Mouse (Mus musculus) left cerebral cortex, postnatal 25 days (tissue): ENCODE measurements around the gene Nrip1. TPM values are rescaled to one million over a fixed set of nuclear protein-coding genes. Genes with fewer than 3 reads are reported as not detected.
A peak's percentile ranks its signal among the peaks of the same experiment; 100 is the strongest.

ENCODE experiments used
- DNase-seq, 2 experiments: peaks; one replicate each; pipeline ENCODE4 v3.0.0; 2022; ENCODE audit warnings: low spot score in 2 of 2, mixed read lengths in 1 of 2
- intact Hi-C: fragments of 180-260 bp; cut with DNase I; formaldehyde crosslinking; loops from one replicate; pipeline ENCODE4 v1.15.1; 2025
- total RNA-seq, 2 experiments: library from RNA; stranded (reverse); gene quantifications; 2 replicates each; pipeline ENCODE4 v1.2.3; 2021

Gene Nrip1
- total RNA-seq, 2 experiments from 2014 or later, result 49.7 to 60.8 TPM

- intact Hi-C loops, result no loop called here
- no peak for DNase-seq
Observed at GRCm38 (mm10) chr16:76295322-76295721, 78.3 kb downstream of the Nrip1 start.

GRCm38 (mm10) chr16:76294550-76294949 is 79.1 kb downstream of the Nrip1 start:
- DNase-seq, result no peak
- intact Hi-C loops, result no loop called here

DNA sequence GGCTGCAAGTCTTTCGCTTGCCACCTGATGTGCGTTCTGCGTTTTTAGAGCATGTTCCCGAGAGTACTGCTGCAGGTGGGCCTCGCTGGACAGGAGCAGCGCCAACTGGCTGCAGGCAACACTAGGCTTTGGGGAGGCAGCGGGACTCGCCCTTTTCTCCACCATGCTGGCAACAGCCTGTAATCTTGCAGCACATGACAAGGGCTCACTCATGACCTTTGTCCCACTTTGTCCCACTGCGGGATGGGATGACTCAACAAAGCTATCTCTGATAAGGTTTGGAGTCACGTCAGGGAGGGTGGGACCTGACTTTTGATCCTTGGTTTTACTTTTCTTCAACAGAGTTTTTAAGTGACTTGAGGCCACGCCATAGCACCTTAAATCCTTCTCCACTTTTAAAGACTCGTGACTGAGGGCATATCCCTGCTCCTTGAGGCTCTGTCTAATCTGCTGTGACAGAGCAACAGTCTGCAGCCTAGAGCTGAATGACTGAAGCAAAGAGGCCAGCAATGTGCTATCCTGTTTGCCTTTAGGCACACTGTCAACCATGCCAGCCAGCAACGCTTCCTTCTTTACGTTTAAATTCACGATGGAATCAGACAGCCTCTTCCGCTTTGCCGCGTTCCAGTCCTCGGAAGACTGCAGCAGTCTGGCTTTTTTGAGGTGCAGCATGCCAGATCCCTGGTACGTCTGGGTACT is 79.7 kb downstream of the Nrip1 start:
- no peak for DNase-seq
- intact Hi-C loops, result no loop called here

DNA sequence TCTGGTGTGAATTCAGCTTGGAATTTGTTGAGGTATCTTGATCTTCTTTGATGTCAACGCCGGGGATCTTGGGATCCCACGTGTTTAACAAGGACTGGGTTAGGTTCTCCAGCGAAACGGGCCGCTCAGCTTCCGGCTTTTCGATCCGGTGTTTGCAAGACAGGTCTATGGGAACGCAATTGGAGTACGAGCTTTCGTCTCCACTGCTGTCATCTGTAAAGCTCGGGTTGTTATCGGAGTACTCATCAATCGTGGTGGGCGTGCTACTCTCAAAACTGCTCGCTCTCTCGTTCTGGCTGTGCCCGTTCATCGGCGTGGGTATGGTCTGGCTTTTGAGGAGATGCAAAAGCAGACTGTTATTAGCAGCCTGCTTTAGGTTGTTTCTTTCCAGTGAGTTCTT is 80.5 kb downstream of the Nrip1 start:
- intact Hi-C loops, result no loop called here
- DNase-seq, result no peak

DNA sequence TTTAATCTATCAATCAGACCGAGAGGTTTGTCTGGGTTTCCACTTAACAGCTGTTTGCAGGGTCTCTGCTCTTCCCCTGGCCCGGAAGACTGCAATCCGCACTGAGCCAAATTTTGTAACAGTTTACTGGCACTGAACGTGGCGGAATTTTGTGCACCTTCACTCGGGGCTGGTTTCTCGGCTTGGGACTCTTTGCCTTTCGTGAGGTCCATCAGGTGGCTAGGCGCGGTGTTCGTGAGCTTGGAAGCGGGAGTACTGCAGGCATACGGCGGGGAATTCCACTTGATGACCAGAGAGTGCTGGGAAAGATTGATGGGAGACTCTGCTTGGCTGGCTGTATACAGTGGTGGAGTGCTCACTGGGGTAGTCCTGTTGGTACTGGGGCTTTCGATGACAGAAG is 81.0 kb downstream of the Nrip1 start:
- intact Hi-C loops, result no loop called here
- no peak for DNase-seq

GRCm38 (mm10) chr16:76291366-76291765 is 82.3 kb downstream of the Nrip1 start:
- no peak for DNase-seq
- intact Hi-C loops, result no loop called here

- intact Hi-C loops, result no loop called here
- no peak for DNase-seq
Observed at GRCm38 (mm10) chr16:76289495-76289894, 84.1 kb downstream of the Nrip1 start.

DNA sequence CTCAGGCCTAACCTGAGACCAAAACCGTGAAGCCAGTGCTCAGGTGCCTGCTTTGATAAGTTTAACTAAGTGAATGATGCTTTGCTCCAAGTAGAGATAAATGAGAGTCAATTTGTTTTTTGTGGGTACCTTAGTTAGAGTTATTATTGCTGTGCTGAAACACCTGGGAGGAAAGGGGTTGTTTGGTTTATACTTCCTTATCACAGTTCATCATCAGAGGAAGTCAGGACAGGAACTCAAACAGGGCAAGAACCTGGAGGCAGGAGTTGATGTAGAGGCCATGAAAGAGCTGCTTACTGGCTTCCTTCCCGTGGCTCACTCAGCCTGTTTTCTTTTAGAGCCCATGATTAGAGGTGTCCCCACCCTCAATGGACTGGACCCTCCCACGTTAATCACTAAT is 89.8 kb downstream of the Nrip1 start:
- intact Hi-C loops, result no loop called here
- no peak for DNase-seq

- intact Hi-C loops, result no loop called here
- DNase-seq, result no peak
Observed at GRCm38 (mm10) chr16:76281850-76282249, 91.8 kb downstream of the Nrip1 start.

DNA sequence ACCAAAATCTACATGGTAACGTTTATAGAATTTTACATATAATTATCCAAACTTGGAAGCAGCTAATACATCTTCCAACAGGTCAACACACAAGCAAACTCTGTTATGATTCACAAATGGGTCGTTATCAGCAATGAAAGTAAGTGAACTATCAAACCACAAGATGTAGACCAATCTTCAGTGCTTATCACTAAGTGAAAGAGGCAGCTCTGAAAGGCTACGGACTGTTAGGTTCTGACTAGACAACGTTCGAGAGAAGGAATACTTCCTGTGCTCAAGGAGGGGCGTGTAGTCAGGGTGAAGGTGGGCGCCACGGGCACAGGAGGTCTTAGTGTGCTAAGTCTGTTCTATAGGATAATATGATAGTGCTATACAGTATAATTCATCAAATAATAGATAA is 93.3 kb downstream of the Nrip1 start:
- intact Hi-C loops, result no loop called here
- DNase-seq, result no peak

- no peak for DNase-seq
- intact Hi-C loops, result no loop called here
Observed at GRCm38 (mm10) chr16:76276271-76276670, 97.4 kb downstream of the Nrip1 start.

GRCm38 (mm10) chr16:76275584-76275983 is 98.0 kb downstream of the Nrip1 start:
- DNase-seq, result no peak
- intact Hi-C loops, result no loop called here

- DNase-seq, result no peak
- intact Hi-C loops, result no loop called here
Observed at GRCm38 (mm10) chr16:76275166-76275565, 98.5 kb downstream of the Nrip1 start.

- intact Hi-C loops, result no loop called here
- no peak for DNase-seq
Observed at GRCm38 (mm10) chr16:76266635-76267268, 106.9 kb downstream of the Nrip1 start.

DNA sequence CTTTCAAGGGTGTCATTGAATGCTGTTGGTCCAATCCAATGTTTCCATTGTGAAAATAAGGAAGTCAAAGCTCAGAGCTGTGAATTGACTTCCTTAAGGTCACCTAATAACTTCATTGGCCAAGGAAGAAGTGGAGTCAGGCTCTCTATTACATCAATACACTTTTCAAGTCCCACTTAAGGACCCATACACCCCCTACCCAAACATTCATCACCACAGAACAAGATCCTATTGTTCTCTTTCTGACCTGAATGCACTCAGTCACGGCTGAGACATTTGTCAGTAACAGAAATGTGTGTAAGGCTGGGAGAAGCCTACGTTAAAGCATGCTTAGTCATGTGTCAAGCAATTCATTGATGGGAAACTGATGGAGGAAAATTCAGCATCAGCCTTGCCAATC is 107.8 kb downstream of the Nrip1 start:
- intact Hi-C loops, result no loop called here
- no peak for DNase-seq

GRCm38 (mm10) chr16:76265301-76265700 is 108.3 kb downstream of the Nrip1 start:
- intact Hi-C loops, result no loop called here
- DNase-seq, result no peak

DNA sequence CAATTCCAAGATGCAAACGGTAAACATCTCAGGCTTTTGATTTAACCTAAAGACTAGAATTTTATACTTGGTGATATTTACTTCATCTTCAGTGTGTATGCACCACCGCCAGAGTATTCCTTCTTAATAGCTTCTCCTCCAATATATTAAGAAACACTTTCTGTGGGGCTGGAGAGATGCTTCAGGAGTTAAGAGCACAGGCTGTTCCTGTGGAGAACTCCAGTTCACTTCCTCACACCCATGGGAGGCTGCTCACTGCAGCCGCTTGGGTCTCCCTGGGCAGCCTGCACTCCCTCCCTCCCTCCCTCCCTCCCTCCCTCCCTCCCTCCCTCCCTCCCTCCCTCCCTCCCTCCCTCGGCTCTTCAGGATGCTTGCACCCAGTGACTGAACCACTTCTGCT is 110.2 kb downstream of the Nrip1 start:
- intact Hi-C loops, result no loop called here
- DNase-seq, result no peak

GRCm38 (mm10) chr16:76260296-76260695 is 113.3 kb downstream of the Nrip1 start:
- intact Hi-C loops, result no loop called here

DNA sequence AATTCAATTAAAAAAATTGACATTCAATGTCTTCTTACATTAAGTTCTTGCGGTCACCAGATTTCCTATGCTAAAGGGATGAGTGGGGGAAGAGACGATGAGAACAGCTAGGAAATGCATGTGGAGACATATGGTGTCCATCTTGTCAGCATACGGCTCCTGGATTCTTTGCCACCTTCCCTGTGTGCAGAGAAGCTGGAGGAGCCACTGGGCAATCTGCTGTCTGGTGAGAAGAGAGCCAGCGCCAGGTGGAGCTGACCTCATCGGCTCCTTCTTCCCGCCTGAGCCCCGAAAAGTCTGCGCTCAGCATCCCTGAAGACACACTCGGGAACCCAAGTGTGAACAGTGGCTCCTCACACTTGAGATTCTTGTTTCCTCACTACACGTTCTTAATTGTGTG is 121.8 kb downstream of the Nrip1 start:
- peak in 1 of 2 experiments; percentile 18 for DNase-seq
- intact Hi-C loops, result no loop called here

More at GRCm38 (mm10) chr16:76260296-76260695, 113.3 kb downstream of the Nrip1 start:
- DNase-seq, result no peak

GRCm38 (mm10) chr16:76249345-76250091 is 124.1 kb downstream of the Nrip1 start:
- DNase-seq, result no peak
- intact Hi-C loops, result no loop called here

- intact Hi-C loops, result no loop called here
- no peak for DNase-seq
Observed at GRCm38 (mm10) chr16:76242850-76243249, 130.8 kb downstream of the Nrip1 start.
